ENCODE assay signal across 11 mouse cellular contexts in genomic region chr10:94827890-94828733, GRCm38 (mm10).
DNase-seq lines count a peak whose midpoint lies in the region; ATAC-seq and TF ChIP-seq lines count a peak whose summit lies in the region.
"Had no signal": no experiment of that assay in that cellular context is flagged by ENCODE, and none has a peak within 500 bp of the region (broad histone marks: within the 10 kb centered on the region; RNA-seq: fewer than 3 reads in every experiment).

No protein-coding gene starts in this region.

- no peaks in the 10 kb centered on the region for H3K9me3 ChIP-seq in liver, embryonic 15.5 days (replicated peaks)
- no peaks in the 10 kb centered on the region for H3K9me3 ChIP-seq in intestine, postnatal 0 days (ENCODE audit: control insufficient read depth)

- WGBS in liver, embryonic 15.5 days (ENCODE audit: insufficient replicate concordance): 56% methylated on average over 14 of the region's 14 CpGs
- WGBS in intestine, postnatal 0 days: 88% methylated on average over 14 of the region's 14 CpGs

- H3K4me2 ChIP-seq in liver, embryonic 15.5 days: no peak overlapping the region
- H3K4me2 ChIP-seq in intestine, postnatal 0 days (replicated peaks; ENCODE audit: low read depth): no peak overlapping the region
- H3K4me2 ChIP-seq: hindbrain, embryonic 14.5 days had no signal

- no peaks in the 10 kb centered on the region for H3K27me3 ChIP-seq in liver, embryonic 15.5 days
- H3K27me3 ChIP-seq in intestine, postnatal 0 days (replicated peaks; ENCODE audit: control insufficient read depth, insufficient read depth, low read length): no peaks in the 10 kb centered on the region

- H3K36me3 ChIP-seq in liver, embryonic 15.5 days (replicated peaks): no peaks in the 10 kb centered on the region; the same call in 1 of the 2 replicates
- H3K36me3 ChIP-seq in intestine, postnatal 0 days (ENCODE audit: control insufficient read depth, insufficient read depth): no peaks in the 10 kb centered on the region

- peak; percentile 26; the same call in 1 of the 2 replicates for ATAC-seq in liver, embryonic 15.5 days (ENCODE audit: insufficient read depth)
- peak; percentile 73 for ATAC-seq in neutrophil, adult 5-6 weeks (ENCODE audit: extremely low read depth, insufficient number of reproducible peaks, low FRiP score, poor library complexity, severe bottlenecking)
- ATAC-seq in intestine, postnatal 0 days: no peak

- H3K4me3 ChIP-seq in liver, embryonic 15.5 days (replicated peaks): no peak overlapping the region
- no peak overlapping the region for H3K4me3 ChIP-seq in intestine, postnatal 0 days (ENCODE audit: low read depth, low read length)

- no peak for DNase-seq in liver
- peak; percentile 87 for DNase-seq in induced T-regulatory cell, adult 2 months (ENCODE audit: low read depth)
- DNase-seq in thymus, postnatal 4 days: peak; percentile 59
- DNase-seq in retina, embryonic 14.5 days (ENCODE audit: low spot score): no peak
- no peak for DNase-seq in layer of hippocampus, adult 9-11 months
- DNase-seq: kidney, postnatal 4 days; right cerebral cortex, postnatal 14 days had no signal

- TF ChIP-seq CTCF in intestine, postnatal 0 days (IDR thresholded peaks at IDR 0.05; ENCODE audit: low read depth): no peak

- no peak overlapping the region for H3K9ac ChIP-seq in liver, embryonic 15.5 days
- H3K9ac ChIP-seq in intestine, postnatal 0 days (ENCODE audit: low read depth, low read length): no peak overlapping the region
- H3K9ac ChIP-seq: hindbrain, embryonic 14.5 days had no signal

- peak overlapping the region; percentile 34; the same call in 1 of the 2 replicates for H3K27ac ChIP-seq in liver, embryonic 15.5 days (replicated peaks)
- H3K27ac ChIP-seq in intestine, postnatal 0 days (ENCODE audit: low read depth, low read length): no peak overlapping the region
- H3K27ac ChIP-seq: hindbrain, embryonic 14.5 days had no signal

- H3K4me1 ChIP-seq in liver, embryonic 15.5 days (replicated peaks): peaks cover 17% of the 10 kb centered on the region; the same call in 1 of the 2 replicates
- H3K4me1 ChIP-seq in intestine, postnatal 0 days (replicated peaks; ENCODE audit: control insufficient read depth, insufficient read depth, low read length): no peaks in the 10 kb centered on the region

Comparison
In these comparisons a context has a peak if more than half of its experiments do, and no peak if none do; other contexts are left out.
1. DNase-seq: peak in induced T-regulatory cell, adult 2 months (single experiment) and thymus, postnatal 4 days (single experiment); none in liver (single experiment), retina, embryonic 14.5 days (single experiment) and layer of hippocampus, adult 9-11 months (single experiment).